Mouse (Mus musculus) frontal cortex, postnatal 36 days (tissue): ENCODE results near the gene Tmem151b.

Source experiments
- DNase-seq, 2 experiments: peaks; one replicate each; pipeline ENCODE4 v3.0.0; 2022; ENCODE audit warnings: low spot score in 2 of 2

The Tmem151b gene

DNA sequence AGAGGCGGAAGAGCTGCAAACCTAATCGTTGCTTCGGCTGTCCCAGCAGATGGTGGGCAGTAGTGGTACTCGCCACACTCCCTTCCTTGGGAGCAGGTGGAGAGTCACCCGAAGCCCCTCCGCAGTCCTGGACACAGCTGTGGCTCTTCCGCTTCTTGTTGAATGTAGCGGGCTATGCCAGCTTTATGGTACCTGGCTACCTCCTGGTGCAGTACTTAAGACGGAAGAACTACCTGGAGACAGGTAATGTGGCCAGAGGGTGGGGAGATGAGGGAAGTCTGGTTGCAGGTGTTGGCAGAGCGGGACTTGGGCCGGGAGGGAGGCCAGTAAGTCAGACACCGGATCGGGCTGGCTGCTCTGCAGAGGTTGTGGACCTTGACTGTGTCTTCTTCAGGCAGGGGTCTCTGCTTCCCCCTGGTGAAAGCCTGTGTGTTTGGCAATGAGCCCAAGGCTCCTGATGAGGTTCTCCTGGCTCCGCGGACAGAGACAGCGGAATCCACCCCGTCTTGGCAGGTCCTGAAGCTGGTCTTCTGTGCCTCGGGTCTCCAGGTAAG lies 15.1 kb upstream of the Tmem151b start:
- DNase-seq: no peak

- peak; percentile 90 to 92 for DNase-seq
Observed at GRCm38 (mm10) chr17:45563655-45564530, 14.4 kb upstream of the Tmem151b start, which contains the start of gene Slc35b2. Gene Slc35b2 (plus strand): TSS chr17:45563874.

- no peak for DNase-seq
Observed at GRCm38 (mm10) chr17:45563216-45563615, 13.7 kb upstream of the Tmem151b start.

DNA sequence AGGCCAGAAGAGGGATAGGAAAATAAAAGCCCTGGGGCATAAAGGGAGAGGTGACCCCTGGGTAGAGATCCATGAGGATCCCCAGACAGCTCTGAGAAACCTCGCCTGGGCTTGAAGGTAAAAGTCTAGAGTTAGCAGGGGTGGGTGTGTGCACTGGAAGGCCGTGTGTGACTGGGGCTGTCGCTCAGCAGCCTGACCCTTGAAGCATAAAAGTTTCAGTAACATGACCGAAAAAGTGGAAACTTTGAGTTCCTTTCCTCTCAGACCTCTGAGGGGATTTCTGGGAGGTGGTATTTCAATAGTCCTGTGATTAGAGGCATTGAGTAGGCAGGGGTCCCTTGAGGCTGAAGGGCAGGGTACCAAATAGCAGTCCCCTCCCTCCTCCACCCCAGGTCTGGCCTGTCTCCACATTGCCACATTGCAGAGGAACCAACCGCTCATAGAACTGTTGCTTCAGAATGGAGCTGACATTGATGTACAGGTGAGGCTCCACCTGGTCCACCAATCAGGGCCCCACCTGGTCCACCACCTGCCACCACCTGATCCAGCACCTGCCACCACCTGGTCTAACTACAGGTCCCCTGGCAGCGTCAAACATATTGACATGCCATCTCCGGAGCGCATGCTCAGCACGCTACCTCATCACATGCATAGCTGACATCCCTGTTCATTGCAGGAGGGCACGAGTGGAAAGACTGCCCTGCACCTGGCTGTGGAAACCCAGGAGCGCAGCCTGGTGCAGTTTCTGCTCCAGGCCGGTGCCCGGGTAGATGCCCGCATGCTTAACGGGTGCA lies 10.5 kb upstream of the Tmem151b start:
- no peak for DNase-seq

DNA sequence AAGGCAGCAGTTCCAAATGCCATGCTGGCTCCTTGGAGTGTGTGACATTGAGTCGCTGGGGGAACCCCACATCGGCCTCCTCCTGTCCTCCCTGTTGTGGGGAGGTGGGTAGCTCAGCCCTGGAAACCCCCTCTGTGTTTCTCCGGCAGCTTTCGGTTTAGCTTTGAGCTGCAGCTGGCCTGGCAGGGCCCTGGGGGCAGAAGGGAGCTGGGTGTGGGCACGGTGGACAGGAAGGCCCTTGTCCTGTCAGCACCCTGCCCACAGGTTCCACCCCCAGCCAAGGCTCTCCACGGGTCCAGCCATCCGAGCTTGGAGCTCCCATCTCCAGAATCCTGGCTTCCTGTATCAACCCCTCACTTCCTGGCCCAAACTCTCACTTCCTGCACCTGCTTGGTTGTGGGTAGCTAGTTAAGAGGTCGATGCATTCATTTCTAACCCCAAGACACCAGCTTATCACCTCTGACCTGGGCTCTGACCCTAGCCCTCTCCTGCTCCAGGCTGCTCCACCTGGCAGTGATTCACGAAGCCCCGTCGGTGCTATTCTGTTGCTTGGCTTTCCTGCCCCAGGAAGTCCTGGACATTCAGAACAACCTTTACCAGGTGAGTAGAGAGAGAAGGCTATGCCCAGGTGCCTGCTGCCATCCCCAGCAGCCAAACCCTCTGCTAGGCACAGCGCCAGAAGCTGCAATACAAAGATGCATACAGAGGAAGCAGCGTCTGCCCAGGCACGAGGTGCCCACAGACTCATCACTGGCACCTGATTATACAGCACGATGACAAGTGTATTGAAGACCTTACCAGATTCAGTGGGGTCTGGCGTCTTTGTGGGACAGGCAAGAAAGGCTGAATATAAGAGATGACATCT lies 8.8 kb upstream of the Tmem151b start:
- no peak for DNase-seq

GRCm38 (mm10) chr17:45557246-45557824 lies 7.9 kb upstream of the Tmem151b start:
- no peak for DNase-seq

GRCm38 (mm10) chr17:45556514-45557245 lies 7.2 kb upstream of the Tmem151b start:
- DNase-seq: no peak

DNA sequence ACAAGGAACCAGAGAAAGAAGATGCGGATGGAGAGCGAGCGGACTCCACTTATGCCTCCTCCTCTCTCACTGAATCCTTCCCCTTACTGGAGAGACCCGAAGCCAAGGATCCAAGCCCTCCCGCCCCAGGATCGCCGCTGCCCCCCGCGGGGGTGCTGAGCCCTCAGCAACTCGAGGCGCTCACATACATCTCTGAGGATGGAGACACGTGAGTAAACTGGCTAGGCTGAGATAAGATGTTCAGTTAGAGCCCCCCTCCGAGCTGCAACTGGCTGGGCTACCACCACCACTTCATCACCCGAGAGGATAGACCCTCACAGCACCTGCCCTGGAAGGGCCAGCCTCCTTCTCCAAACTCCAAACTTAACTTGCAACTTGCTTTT lies 6.6 kb upstream of the Tmem151b start:
- DNase-seq: no peak

GRCm38 (mm10) chr17:45555452-45556106 lies 6.1 kb upstream of the Tmem151b start, which contains the start of gene Nfkbie:
Gene Nfkbie (plus strand): TSS chr17:45555703.
- peak; percentile 88 to 90 for DNase-seq

- DNase-seq: no peak
Observed at GRCm38 (mm10) chr17:45554420-45554819, 4.9 kb upstream of the Tmem151b start.

GRCm38 (mm10) chr17:45553065-45553464 lies 3.6 kb upstream of the Tmem151b start:
- no peak for DNase-seq

- peak; percentile 82 to 90 for DNase-seq
Observed at GRCm38 (mm10) chr17:45551816-45552451, 2.5 kb upstream of the Tmem151b start.

DNA sequence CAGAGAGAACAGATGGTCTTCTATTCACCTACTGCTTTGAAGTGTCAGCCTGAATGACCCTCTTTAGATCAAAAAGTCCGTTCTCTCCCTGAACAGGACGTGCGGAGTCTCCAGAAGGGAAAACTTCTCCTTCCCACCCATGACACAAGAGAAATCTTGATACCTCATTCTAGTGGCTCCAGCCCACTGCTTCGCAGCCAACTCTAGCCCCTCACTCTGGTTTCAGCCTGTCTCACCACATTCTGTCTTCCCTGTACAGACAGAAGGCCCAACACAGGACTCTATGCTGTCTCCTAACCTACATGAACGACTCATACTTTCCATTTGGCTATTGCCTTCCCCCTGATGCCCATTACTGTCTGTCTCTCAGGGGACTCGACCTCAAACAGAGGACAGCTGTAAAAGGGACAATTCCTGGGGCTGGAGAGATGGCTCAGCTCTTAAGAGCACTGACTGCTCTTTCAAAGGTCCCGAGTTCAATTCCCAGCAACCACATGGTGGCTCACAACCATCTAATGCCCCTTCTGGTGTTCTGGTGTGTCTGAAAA lies 1.8 kb upstream of the Tmem151b start:
- no peak for DNase-seq

DNA sequence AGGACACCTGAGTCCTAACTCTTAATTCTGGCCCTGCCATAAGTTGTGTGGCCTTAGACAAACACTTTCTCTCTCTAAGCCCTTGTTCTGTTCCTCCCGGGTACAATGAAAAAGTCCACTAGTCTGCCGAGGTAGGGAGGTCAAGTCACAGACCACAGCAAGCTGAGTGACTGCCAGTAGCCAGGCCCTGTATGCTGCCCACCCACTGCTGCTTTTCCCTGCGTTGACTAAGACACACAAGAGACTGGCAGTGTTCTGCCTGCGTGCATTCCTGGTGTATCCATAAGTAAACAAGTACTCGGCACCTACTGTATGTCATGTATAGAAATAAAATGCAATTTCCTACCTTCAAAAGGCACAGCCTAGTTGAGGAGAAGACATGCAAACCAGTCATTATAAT lies 776 bp upstream of the Tmem151b start:
- no peak for DNase-seq

DNA sequence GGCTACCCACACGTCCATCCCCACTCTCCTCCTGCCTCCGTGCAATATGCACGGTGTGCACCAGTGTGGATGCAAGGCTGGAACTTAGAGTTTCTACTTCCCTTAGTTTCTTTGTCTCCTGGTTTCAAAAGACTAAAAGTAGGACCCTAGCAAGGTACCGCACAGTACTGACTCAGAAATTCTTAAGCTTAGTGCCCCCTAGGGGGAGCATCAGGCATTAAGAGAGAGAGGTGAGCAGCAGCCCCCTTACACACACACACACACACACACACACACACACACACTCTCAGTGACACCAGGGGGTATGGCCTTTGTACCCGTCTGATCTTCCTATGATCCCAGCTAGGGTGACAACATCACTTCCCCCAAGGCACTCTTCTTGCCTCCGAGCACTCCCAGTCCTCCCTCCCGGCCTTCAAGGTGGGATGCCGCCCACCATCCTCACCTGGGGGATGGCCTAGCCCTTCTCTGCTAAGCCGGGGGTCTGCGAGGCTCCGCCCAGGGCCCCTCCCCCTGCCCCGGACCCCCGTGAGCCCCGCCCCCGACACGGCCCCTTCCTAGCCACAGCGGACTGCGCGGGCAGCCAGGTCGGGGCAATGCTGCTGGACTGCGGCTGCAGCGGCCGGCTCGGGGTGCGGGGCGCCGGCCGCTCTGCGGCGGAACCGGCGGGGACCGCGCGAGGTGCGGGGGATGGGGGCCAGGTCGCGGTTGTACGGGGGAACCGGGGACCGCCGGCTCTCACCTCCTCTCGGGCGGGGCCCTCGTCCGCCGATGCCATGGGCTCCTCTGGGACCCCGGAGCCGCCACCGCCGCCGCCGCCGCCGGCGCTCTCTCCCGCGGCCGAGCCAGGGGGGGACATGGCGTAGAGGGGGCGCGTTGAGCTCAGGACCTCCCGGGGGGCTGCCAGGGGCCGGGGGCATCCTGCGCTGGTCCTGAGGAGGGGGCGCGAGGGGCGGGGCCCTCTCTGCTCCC lies 650 bp downstream of the Tmem151b start:
- no peak for DNase-seq

DNA sequence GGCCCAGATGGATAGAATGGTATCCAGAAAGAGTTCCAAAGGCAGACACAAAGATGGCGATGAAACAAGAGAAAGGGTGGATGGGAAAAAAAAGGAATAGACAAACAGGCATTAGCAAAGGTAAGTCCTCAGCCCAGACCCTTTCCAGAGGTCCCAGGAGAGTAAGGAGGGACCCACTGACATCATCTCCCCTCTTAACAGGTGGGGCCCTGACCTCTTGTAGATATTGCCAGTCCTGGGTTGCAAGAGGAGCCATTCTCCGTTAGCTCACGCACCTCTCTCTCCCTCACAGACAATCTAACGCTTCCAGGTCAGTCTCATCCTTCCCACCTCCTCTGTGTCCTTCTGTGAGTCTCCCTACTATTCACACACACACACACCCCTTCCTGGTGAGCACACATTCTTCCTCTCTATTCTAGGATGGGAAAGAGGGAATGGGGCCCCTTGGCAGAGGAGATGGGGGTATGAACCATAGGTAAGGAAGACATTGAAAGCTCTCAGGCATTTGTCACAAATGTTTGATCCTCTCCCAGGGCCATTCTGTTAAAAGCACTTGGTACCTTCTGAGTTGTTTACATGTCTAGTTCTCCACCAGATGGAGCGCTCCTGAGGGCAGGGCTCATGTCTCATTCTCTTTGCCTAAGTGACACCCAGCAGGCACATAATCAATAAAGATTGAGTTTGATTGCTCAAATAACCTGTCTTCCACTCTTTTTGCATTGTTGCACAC lies 1.9 kb downstream of the Tmem151b start:
- DNase-seq: no peak

DNA sequence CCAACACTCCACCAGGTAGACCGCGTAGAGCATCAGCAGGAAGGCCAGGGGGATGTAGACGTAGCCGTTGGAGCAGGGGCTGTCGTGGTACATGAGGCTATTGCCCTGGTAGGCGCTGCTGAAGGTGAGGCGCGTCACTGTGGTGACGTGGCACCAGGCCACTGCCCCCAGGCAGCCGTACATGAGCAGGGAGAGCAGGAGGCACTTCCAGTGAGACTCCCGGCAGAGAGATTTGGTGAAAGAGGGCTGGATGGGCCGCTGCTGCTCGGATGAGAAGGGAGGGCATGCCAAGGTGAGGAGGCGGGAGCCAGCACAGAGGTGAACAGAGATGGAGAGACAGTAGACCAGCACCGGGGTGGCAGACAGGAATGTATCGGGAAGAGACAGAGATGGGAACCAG lies 2.5 kb downstream of the Tmem151b start:
- DNase-seq: no peak
